16 mouse cellular contexts compared by ENCODE assay signal in the genomic region with DNA sequence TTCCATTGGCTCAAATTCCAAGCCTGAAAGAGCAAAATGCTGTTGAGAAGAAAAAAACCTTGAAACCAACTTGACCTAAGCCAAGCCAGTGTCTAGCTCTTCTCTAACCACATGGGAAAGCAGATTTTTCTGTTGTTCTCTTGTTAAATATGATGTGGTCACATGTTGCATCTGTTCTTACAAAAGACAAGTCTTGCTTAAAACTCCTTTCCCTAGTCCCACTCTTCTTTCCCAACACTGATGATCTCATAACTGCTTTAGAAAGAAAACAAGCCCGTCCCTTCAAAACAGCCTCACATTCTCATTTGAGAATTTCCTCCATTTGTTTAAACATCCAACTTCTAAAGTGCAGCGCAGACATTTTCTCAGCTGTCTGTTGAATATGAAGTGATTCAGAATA.
"Had no signal": no experiment of that assay in that cellular context is flagged by ENCODE, and none has a peak within 500 bp of the region (broad histone marks: within the 10 kb centered on the region; RNA-seq: fewer than 3 reads in every experiment).

No protein-coding gene starts in this region.

- H3K36me3 ChIP-seq: kidney, embryonic 15.5 days; limb, embryonic 15.5 days; liver, embryonic 13.5 days; lung, embryonic 15.5 days; midbrain, embryonic 10.5 days; neural tube, embryonic 12.5 days; stomach, embryonic 15.5 days had no signal

- H3K27me3 ChIP-seq: kidney, embryonic 15.5 days; limb, embryonic 15.5 days; liver, embryonic 13.5 days; lung, embryonic 15.5 days; neural tube, embryonic 12.5 days; stomach, embryonic 15.5 days had no signal

- DNase-seq: kidney, adult 2 months; kidney, postnatal 25 days; layer of hippocampus, adult 9-11 months; layer of hippocampus, postnatal 36 days; liver, embryonic 13.5 days; liver, postnatal 0 days; midbrain, embryonic 14.5 days; spleen, adult 18-20 months; thymus, postnatal 36 days had no signal

- H3K4me3 ChIP-seq: kidney, embryonic 15.5 days; limb, embryonic 15.5 days; liver, embryonic 13.5 days; lung, embryonic 15.5 days; midbrain, embryonic 10.5 days; neural tube, embryonic 12.5 days; stomach, embryonic 15.5 days had no signal

- H3K4me1 ChIP-seq: kidney, embryonic 15.5 days; limb, embryonic 15.5 days; liver, embryonic 13.5 days; lung, embryonic 15.5 days; midbrain, embryonic 10.5 days; neural tube, embryonic 12.5 days; stomach, embryonic 15.5 days had no signal

- H3K4me2 ChIP-seq: kidney, embryonic 15.5 days; limb, embryonic 15.5 days; liver, embryonic 13.5 days; lung, embryonic 15.5 days; neural tube, embryonic 12.5 days; stomach, embryonic 15.5 days had no signal

- H3K9me3 ChIP-seq: kidney, embryonic 15.5 days; limb, embryonic 15.5 days; liver, embryonic 13.5 days; lung, embryonic 15.5 days; neural tube, embryonic 12.5 days; stomach, embryonic 15.5 days had no signal

- H3K27ac ChIP-seq: kidney, embryonic 15.5 days; limb, embryonic 15.5 days; liver, embryonic 13.5 days; lung, embryonic 15.5 days; midbrain, embryonic 10.5 days; neural tube, embryonic 12.5 days; stomach, embryonic 15.5 days had no signal

- H3K9ac ChIP-seq: kidney, embryonic 15.5 days; limb, embryonic 15.5 days; liver, embryonic 13.5 days; liver, postnatal 0 days; lung, embryonic 15.5 days; neural tube, embryonic 12.5 days; stomach, embryonic 15.5 days had no signal

- ATAC-seq: intestine, embryonic 16.5 days; liver, postnatal 0 days had no signal
